Mouse (Mus musculus) hindbrain, embryonic 12.5 days (tissue): ENCODE data around the gene Slc38a10. TPM values are rescaled to one million over a fixed set of nuclear protein-coding genes. Genes with fewer than 3 reads are reported as not detected.

Source experiments
- ATAC-seq: fragments of 200-750 bp; cut with Nextera tagmentation; 2 replicates; pipeline ENCODE4 v1.8.0; 2017; ENCODE audit warnings: moderate TSS enrichment; ENCODE audit not compliant: low FRiP score
- H3K27ac ChIP-seq: fragments of 300-500 bp; sonication (generic); 2 replicates; pipeline ENCODE4 v1.5.1; 2016; ENCODE audit warnings: mild to moderate bottlenecking
- H3K27me3 ChIP-seq: fragments of 300-500 bp; sonication (generic); 2 replicates; pipeline ENCODE4 v1.6.1; 2016; ENCODE audit warnings: mild to moderate bottlenecking
- H3K36me3 ChIP-seq: fragments of 300-500 bp; sonication (generic); 2 replicates; pipeline ENCODE4 v1.6.1; 2016; ENCODE audit warnings: mild to moderate bottlenecking
- H3K4me1 ChIP-seq: fragments of 300-500 bp; sonication (generic); 2 replicates; pipeline ENCODE4 v1.6.1; 2016
- H3K4me2 ChIP-seq: fragments of 300-500 bp; sonication (generic); replicated peaks from 2 replicates; pipeline ENCODE4 v1.6.1; 2016; ENCODE audit warnings: mild to moderate bottlenecking
- H3K4me3 ChIP-seq: fragments of 300-500 bp; sonication (generic); 2 replicates; pipeline ENCODE4 v1.5.1; 2016; ENCODE audit warnings: mild to moderate bottlenecking
- H3K9ac ChIP-seq: fragments of 300-500 bp; sonication (generic); 2 replicates; pipeline ENCODE4 v1.6.1; 2016; ENCODE audit warnings: mild to moderate bottlenecking, moderate library complexity
- H3K9me3 ChIP-seq: fragments of 300-500 bp; sonication (generic); replicated peaks from 2 replicates; pipeline ENCODE4 v1.6.1; 2016; ENCODE audit warnings: mild to moderate bottlenecking
- WGBS: fragments of 180-500 bp; shearing (Covaris S2); methylation state at CpG from one replicate; pipeline ENCODE4 v1.1.7; 2016; 5-methylcytosine and 5-hydroxymethylcytosine counted together
- polyA plus RNA-seq: library from polyadenylated mRNA; unstranded; fragments of >200 nt; fragmentation: Nextera tagmentation; extraction: Ambion mirVana; gene quantifications from 2 replicates; pipeline ENCODE4 v1.2.1, GENCODE M21; 2016

Gene Slc38a10
- polyA plus RNA-seq, 1 experiment from 2014 or later = 121 TPM

- Histone ChIP-seq H3K27me3 (no peaks in the 10 kb centered on the region), H3K9ac (no peak overlapping the region), H3K4me2 (no peak overlapping the region), H3K36me3 (peaks cover 58% of the 10 kb centered on the region), H3K27ac (no peak overlapping the region), H3K4me1 (0 out of 2 replicates have a peak, but pooled peaks cover 4% of the 10 kb centered on the region), H3K9me3 (no peaks in the 10 kb centered on the region), H3K4me3 (no peak overlapping the region)
- ATAC-seq = no peak; the same call in 1 of the 2 replicates
- 73% methylated on average over 14 of the region's 14 CpGs for WGBS
These were observed 41.5 kb downstream of the Slc38a10 start for GRCm38 (mm10) chr11:120109558-120110210.

GRCm38 (mm10) chr11:120107796-120108195 is 43.4 kb downstream of the Slc38a10 start:
- Histone ChIP-seq H3K9me3 (no peaks in the 10 kb centered on the region), H3K27me3 (no peaks in the 10 kb centered on the region), H3K4me1 (0 out of 2 replicates have a peak, but pooled peaks cover 4% of the 10 kb centered on the region), H3K4me2 (no peak overlapping the region), H3K36me3 (peaks cover 53% of the 10 kb centered on the region), H3K27ac (no peak overlapping the region), H3K9ac (no peak overlapping the region), H3K4me3 (no peak overlapping the region)
- no peak for ATAC-seq
- WGBS = 87% methylated on average over 9 of the region's 9 CpGs

GRCm38 (mm10) chr11:120107026-120107425 is 44.1 kb downstream of the Slc38a10 start:
- peaks cover 45% of the 10 kb centered on the region for H3K36me3 ChIP-seq
- H3K9ac ChIP-seq = no peak overlapping the region
- H3K9me3 ChIP-seq = no peaks in the 10 kb centered on the region
- H3K4me2 ChIP-seq = no peak overlapping the region
- H3K27ac ChIP-seq = no peak overlapping the region
- H3K4me3 ChIP-seq = no peak overlapping the region
- ATAC-seq = no peak
- H3K4me1 ChIP-seq = no peaks in the 10 kb centered on the region
- no peaks in the 10 kb centered on the region for H3K27me3 ChIP-seq
- 83% methylated on average over 2 of the region's 2 CpGs for WGBS

GRCm38 (mm10) chr11:120103431-120103997 is 47.6 kb downstream of the Slc38a10 start:
- H3K36me3 ChIP-seq = peaks cover 36% of the 10 kb centered on the region
- H3K4me2 ChIP-seq = no peak overlapping the region
- peaks cover 16% of the 10 kb centered on the region for H3K4me1 ChIP-seq
- H3K27me3 ChIP-seq = no peaks in the 10 kb centered on the region
- H3K4me3 ChIP-seq = no peak overlapping the region
- H3K27ac ChIP-seq = no peak overlapping the region
- H3K9ac ChIP-seq = no peak overlapping the region
- no peaks in the 10 kb centered on the region for H3K9me3 ChIP-seq
- no peak for ATAC-seq
- 99% methylated on average over 3 of the region's 3 CpGs for WGBS

GRCm38 (mm10) chr11:120101036-120101435 is 50.1 kb downstream of the Slc38a10 start:
- Histone ChIP-seq H3K9ac (no peak overlapping the region; the same call in 1 of the 2 replicates), H3K4me1 (peaks cover 25% of the 10 kb centered on the region), H3K36me3 (peaks cover 29% of the 10 kb centered on the region), H3K4me2 (no peak overlapping the region), H3K27me3 (no peaks in the 10 kb centered on the region), H3K9me3 (no peaks in the 10 kb centered on the region), H3K4me3 (no peak overlapping the region), H3K27ac (no peak overlapping the region)
- ATAC-seq = no peak
- WGBS = 8% methylated on average over 3 of the region's 3 CpGs

- H3K9me3 ChIP-seq = no peaks in the 10 kb centered on the region
- WGBS = under 1% methylated on average over 77 of the region's 77 CpGs
- H3K4me1 ChIP-seq = peaks cover 25% of the 10 kb centered on the region
These were observed 52.3 kb downstream of the Slc38a10 start, which contains the start of the genes Tepsin and Ndufaf8 for GRCm38 (mm10) chr11:120098588-120099511. Gene Tepsin, minus strand, starts transcription at chr11:120098731. Gene Ndufaf8, plus strand, starts transcription at chr11:120098928.

GRCm38 (mm10) chr11:120092817-120093591 is 58.1 kb downstream of the Slc38a10 start:
- H3K9me3 ChIP-seq = no peaks in the 10 kb centered on the region
- H3K4me2 ChIP-seq = no peak overlapping the region
- no peaks in the 10 kb centered on the region for H3K27me3 ChIP-seq
- H3K4me3 ChIP-seq = no peak overlapping the region
- ATAC-seq = 0 out of 2 replicates have a peak, but pooled peaks have one; percentile 6
- H3K36me3 ChIP-seq = peaks cover 65% of the 10 kb centered on the region
- H3K4me1 ChIP-seq = peaks cover 7% of the 10 kb centered on the region
- no peak overlapping the region for H3K27ac ChIP-seq
- 81% methylated on average over 23 of the region's 23 CpGs for WGBS
- no peak overlapping the region for H3K9ac ChIP-seq

More at GRCm38 (mm10) chr11:120098588-120099511, 52.3 kb downstream of the Slc38a10 start, which contains the start of the genes Tepsin and Ndufaf8:
- Histone ChIP-seq H3K4me3 (peak within 1 kb of the TSS; percentile 79), H3K27me3 (no peaks in the 10 kb centered on the region), H3K36me3 (peaks cover 30% of the 10 kb centered on the region), H3K27ac (peak within 1 kb of the TSS; percentile 93), H3K4me2 (peak within 1 kb of the TSS; percentile 86), H3K9ac (peak within 1 kb of the TSS; percentile 80)
- ATAC-seq = peak; percentile 96

- no peaks in the 10 kb centered on the region for H3K27me3 ChIP-seq
- no peak for ATAC-seq
- no peak overlapping the region for H3K4me2 ChIP-seq
- H3K27ac ChIP-seq = no peak overlapping the region
- WGBS = 94% methylated on average over 4 of the region's 4 CpGs
- no peak overlapping the region for H3K4me3 ChIP-seq
- peaks cover 9% of the 10 kb centered on the region for H3K4me1 ChIP-seq
- H3K36me3 ChIP-seq = peaks cover 52% of the 10 kb centered on the region
- H3K9me3 ChIP-seq = no peaks in the 10 kb centered on the region
- H3K9ac ChIP-seq = no peak overlapping the region
These were observed 60.5 kb downstream of the Slc38a10 start for GRCm38 (mm10) chr11:120090661-120091060.

GRCm38 (mm10) chr11:120086702-120087152 is 64.4 kb downstream of the Slc38a10 start, which contains the start of gene Cep131:
Gene Cep131, minus strand, starts transcription at chr11:120086827.
- WGBS = 1% methylated on average over 42 of the region's 42 CpGs
- H3K27me3 ChIP-seq = no peaks in the 10 kb centered on the region

GRCm38 (mm10) chr11:120085891-120086627 is 65.1 kb downstream of the Slc38a10 start:
- H3K4me1 ChIP-seq = peaks cover 18% of the 10 kb centered on the region
- H3K9ac ChIP-seq = peak overlapping the region; percentile 97
- WGBS = under 1% methylated on average over 25 of the region's 25 CpGs
- H3K27me3 ChIP-seq = no peaks in the 10 kb centered on the region
- H3K36me3 ChIP-seq = peaks cover 28% of the 10 kb centered on the region
- ATAC-seq = peak; percentile 41
- peak overlapping the region; percentile 87 for H3K27ac ChIP-seq
- peak overlapping the region; percentile 87 for H3K4me2 ChIP-seq
- no peaks in the 10 kb centered on the region for H3K9me3 ChIP-seq
- peak overlapping the region; percentile 98 for H3K4me3 ChIP-seq

More at GRCm38 (mm10) chr11:120086702-120087152, 64.4 kb downstream of the Slc38a10 start, which contains the start of gene Cep131:
- Histone ChIP-seq H3K4me3 (peak within 1 kb of the TSS; percentile 98), H3K27ac (peak within 1 kb of the TSS; percentile 87), H3K9me3 (no peaks in the 10 kb centered on the region), H3K4me2 (peak within 1 kb of the TSS; percentile 87), H3K4me1 (peaks cover 18% of the 10 kb centered on the region), H3K36me3 (peaks cover 29% of the 10 kb centered on the region), H3K9ac (peak within 1 kb of the TSS; percentile 97)
- peak; percentile 98 for ATAC-seq

- H3K9ac ChIP-seq = no peak overlapping the region
- no peak overlapping the region for H3K4me3 ChIP-seq
- peaks cover 77% of the 10 kb centered on the region for H3K36me3 ChIP-seq
- no peak overlapping the region for H3K27ac ChIP-seq
- H3K4me2 ChIP-seq = no peak overlapping the region
- H3K4me1 ChIP-seq = peaks cover 5% of the 10 kb centered on the region
- H3K9me3 ChIP-seq = no peaks in the 10 kb centered on the region
- no peak for ATAC-seq
- no peaks in the 10 kb centered on the region for H3K27me3 ChIP-seq
- 93% methylated on average over 6 of the region's 6 CpGs for WGBS
These were observed 70.9 kb downstream of the Slc38a10 start for GRCm38 (mm10) chr11:120080282-120080681.
